In genomic region chr1:91128849-91129248, GRCm38 (mm10) we compare ENCODE assay signal across 23 mouse cellular contexts. TPM values are rescaled to one million over a fixed set of nuclear protein-coding genes. Genes with fewer than 3 reads are reported as not detected.
A peak's percentile ranks its signal among the peaks of the same experiment; 100 is the strongest.
DNase-seq lines count a peak whose midpoint lies in the region; ATAC-seq and TF ChIP-seq lines count a peak whose summit lies in the region.
"Had no signal": no experiment of that assay in that cellular context is flagged by ENCODE, and none has a peak within 500 bp of the region (broad histone marks: within the 10 kb centered on the region; RNA-seq: fewer than 3 reads in every experiment).

No protein-coding gene starts in this region.

- TF ChIP-seq POLR2A in liver, adult 2 months (IDR thresholded peaks at IDR 0.05; ENCODE audit: extremely low read depth, insufficient read depth, low read length): no peak
- no peak for TF ChIP-seq POLR2A in testis, adult 2 months (IDR thresholded peaks at IDR 0.05; ENCODE audit: control insufficient read depth, low read depth, low read length)

- no peaks in the 10 kb centered on the region for H3K79me2 ChIP-seq in liver, adult 2 months (ENCODE audit: control insufficient read depth, insufficient read depth, low read length)

- DNase-seq in heart, adult 11 months: peak; percentile 39
- DNase-seq in heart, postnatal 10 days: no peak
- no peak for DNase-seq in liver, adult 2 months (ENCODE audit: extremely low read depth, low read depth, low spot score)
- no peak for DNase-seq in testis, postnatal 10 days (ENCODE audit: low spot score)
- DNase-seq in stomach, postnatal 0 days (ENCODE audit: low spot score): no peak
- no peak for DNase-seq in right cerebral cortex, adult 2 months (ENCODE audit: low spot score in 2 of 2)
- DNase-seq: adrenal gland, adult 2 months; cerebellum, adult 9-11 months; forebrain, postnatal 0 days; heart, adult 18-20 months; kidney, adult 18-20 months; kidney, postnatal 36 days; right cerebral cortex, postnatal 14 days had no signal

- no peaks in the 10 kb centered on the region for H3K4me1 ChIP-seq in liver, adult 2 months (ENCODE audit: control insufficient read depth, insufficient read depth, low read length)
- H3K4me1 ChIP-seq in liver, embryonic 12.5 days: no peaks in the 10 kb centered on the region
- no peaks in the 10 kb centered on the region for H3K4me1 ChIP-seq in testis, adult 2 months (ENCODE audit: control insufficient read depth, insufficient read depth, low read length)
- H3K4me1 ChIP-seq in stomach, postnatal 0 days (replicated peaks; ENCODE audit: control insufficient read depth, insufficient read depth): no peaks in the 10 kb centered on the region
- H3K4me1 ChIP-seq: embryonic facial prominence, embryonic 12.5 days; limb, embryonic 12.5 days; lung, embryonic 15.5 days; midbrain, embryonic 12.5 days; stomach, embryonic 15.5 days had no signal

- no peak overlapping the region for H3K27ac ChIP-seq in liver, adult 2 months (replicated peaks; ENCODE audit: insufficient read depth, low read depth, low read length)
- H3K27ac ChIP-seq in liver, embryonic 12.5 days: no peak overlapping the region
- H3K27ac ChIP-seq in testis, adult 2 months (ENCODE audit: control insufficient read depth, insufficient read depth, low read depth, low read length): no peak overlapping the region
- no peak overlapping the region for H3K27ac ChIP-seq in stomach, postnatal 0 days (replicated peaks)
- H3K27ac ChIP-seq: embryonic facial prominence, embryonic 12.5 days; limb, embryonic 12.5 days; lung, embryonic 15.5 days; midbrain, embryonic 12.5 days; stomach, embryonic 15.5 days had no signal

- no peaks in the 10 kb centered on the region for H3K27me3 ChIP-seq in liver, adult 2 months (ENCODE audit: control insufficient read depth, insufficient read depth, low read length)
- no peaks in the 10 kb centered on the region for H3K27me3 ChIP-seq in liver, embryonic 12.5 days (replicated peaks)
- H3K27me3 ChIP-seq in testis, adult 2 months (ENCODE audit: control insufficient read depth, insufficient read depth, low read length): no peaks in the 10 kb centered on the region
- no peaks in the 10 kb centered on the region for H3K27me3 ChIP-seq in stomach, postnatal 0 days (ENCODE audit: control insufficient read depth, insufficient read depth, low read length)
- H3K27me3 ChIP-seq: embryonic facial prominence, embryonic 12.5 days; limb, embryonic 12.5 days; lung, embryonic 15.5 days; midbrain, embryonic 12.5 days; stomach, embryonic 15.5 days had no signal

- peak; percentile 24; the same call in 1 of the 2 replicates for TF ChIP-seq CTCF in liver, adult 2 months (IDR thresholded peaks at IDR 0.05; ENCODE audit: low read depth, low read length)
- peak; percentile 82; the same call in 1 of the 2 replicates for TF ChIP-seq CTCF in testis, adult 2 months (IDR thresholded peaks at IDR 0.05; ENCODE audit: control insufficient read depth, insufficient read depth, insufficient replicate concordance, low read depth, low read length)
- TF ChIP-seq CTCF in stomach, postnatal 0 days (IDR thresholded peaks at IDR 0.05; ENCODE audit: low read depth): peak; percentile 44

- WGBS in liver, adult 2 months: 91% methylated on average over 4 of the region's 4 CpGs
- WGBS in liver, embryonic 12.5 days (ENCODE audit: insufficient replicate concordance): 81% methylated on average over 4 of the region's 4 CpGs
- 89% methylated on average over 4 of the region's 4 CpGs for WGBS in stomach, postnatal 0 days

- peaks cover 38% of the 10 kb centered on the region for H3K36me3 ChIP-seq in liver, adult 2 months (ENCODE audit: control insufficient read depth, insufficient read depth, low read length)
- peaks cover 54% of the 10 kb centered on the region for H3K36me3 ChIP-seq in liver, embryonic 12.5 days
- H3K36me3 ChIP-seq in testis, adult 2 months (ENCODE audit: control insufficient read depth, insufficient read depth, low read length): no peaks in the 10 kb centered on the region
- peaks cover 16% of the 10 kb centered on the region for H3K36me3 ChIP-seq in stomach, postnatal 0 days (ENCODE audit: control insufficient read depth, insufficient read depth, low read length)

- no peak overlapping the region for H3K9ac ChIP-seq in liver, adult 2 months (ENCODE audit: low read depth, low read length)
- H3K9ac ChIP-seq in liver, embryonic 12.5 days: no peak overlapping the region
- no peak overlapping the region for H3K9ac ChIP-seq in stomach, postnatal 0 days (ENCODE audit: low read length)
- H3K9ac ChIP-seq: embryonic facial prominence, embryonic 12.5 days; forebrain, postnatal 0 days; limb, embryonic 12.5 days; lung, embryonic 15.5 days; midbrain, embryonic 12.5 days; stomach, embryonic 15.5 days had no signal

- H3K4me3 ChIP-seq in liver, adult 2 months (ENCODE audit: insufficient read depth, low read depth, low read length): no peak overlapping the region
- H3K4me3 ChIP-seq in liver, embryonic 12.5 days: no peak overlapping the region
- no peak overlapping the region for H3K4me3 ChIP-seq in testis, adult 2 months (ENCODE audit: control insufficient read depth, low read depth, low read length)
- no peak overlapping the region for H3K4me3 ChIP-seq in stomach, postnatal 0 days (ENCODE audit: low read depth, low read length)
- H3K4me3 ChIP-seq: embryonic facial prominence, embryonic 12.5 days; limb, embryonic 12.5 days; lung, embryonic 15.5 days; midbrain, embryonic 12.5 days; stomach, embryonic 15.5 days had no signal

- no peak overlapping the region for H3K4me2 ChIP-seq in liver, embryonic 12.5 days
- H3K4me2 ChIP-seq in stomach, postnatal 0 days (replicated peaks; ENCODE audit: low read depth): no peak overlapping the region
- H3K4me2 ChIP-seq: embryonic facial prominence, embryonic 12.5 days; limb, embryonic 12.5 days; lung, embryonic 15.5 days; midbrain, embryonic 12.5 days; stomach, embryonic 15.5 days had no signal

- intact Hi-C loops in heart, postnatal 10 days (cut with DNase I): no loop called here

- no peak for ATAC-seq in liver, embryonic 12.5 days
- ATAC-seq in stomach, postnatal 0 days (ENCODE audit: low FRiP score, low TSS enrichment): no peak
- ATAC-seq: forebrain, postnatal 0 days; hindbrain, embryonic 16.5 days had no signal

- no peak for TF ChIP-seq EP300 in stomach, postnatal 0 days (optimal IDR thresholded peaks at IDR 0.05)

- peaks cover 8% of the 10 kb centered on the region; the same call in 1 of the 2 replicates for H3K9me3 ChIP-seq in liver, embryonic 12.5 days (replicated peaks)
- no peaks in the 10 kb centered on the region for H3K9me3 ChIP-seq in stomach, postnatal 0 days (ENCODE audit: control insufficient read depth, low read length)
- H3K9me3 ChIP-seq: embryonic facial prominence, embryonic 12.5 days; lung, embryonic 15.5 days; midbrain, embryonic 12.5 days; stomach, embryonic 15.5 days had no signal

RNA-seq across cellular contexts. Expression of gene Rbm44, which starts 16.0 kb away (rescaled TPM):
- total RNA-seq in heart, postnatal 10 days (2021): under 1 TPM; 0.45 to 0.50 TPM
- total RNA-seq in liver, adult 2 months (2014; rRNA removed): 0.07 and 0.09 TPM in 2 replicates
- polyA plus RNA-seq in liver, adult 2 months (2012; rRNA removed): not detected in 2 replicates
- polyA plus RNA-seq in liver, embryonic 12.5 days (2016; fragmentation: Nextera tagmentation; extraction: Ambion mirVana): 1.1 and 1.5 TPM in 2 replicates
- polyA plus RNA-seq in testis, adult 2 months (2012; rRNA removed): 11.7 and 14.4 TPM in 2 replicates
- polyA plus RNA-seq in stomach, postnatal 0 days (2015; fragmentation: Nextera tagmentation; extraction: Ambion mirVana): 0.15 and 0.24 TPM in 2 replicates
- total RNA-seq: adrenal gland, adult 2 months; gastrocnemius, adult 18-20 months; heart, adult 18-20 months; layer of hippocampus, postnatal 10 days had no signal
- polyA plus RNA-seq: adrenal gland, adult 2 months had no signal

RNA-seq across cellular contexts. Expression of gene Ramp1, which starts 50.8 kb away (rescaled TPM):
- total RNA-seq in heart, postnatal 10 days (2021): 10 to 100 TPM; 20.0 to 20.2 TPM
- total RNA-seq in liver, adult 2 months (2014; rRNA removed): 3.6 and 4.6 TPM in 2 replicates
- polyA plus RNA-seq in liver, adult 2 months (2012; rRNA removed): 6.3 and 6.6 TPM in 2 replicates
- 4.0 and 4.4 TPM in 2 replicates for polyA plus RNA-seq in liver, embryonic 12.5 days (2016; fragmentation: Nextera tagmentation; extraction: Ambion mirVana)
- polyA plus RNA-seq in testis, adult 2 months (2012; rRNA removed): 2.1 and 12.8 TPM in 2 replicates
- 10.5 and 11.5 TPM in 2 replicates for polyA plus RNA-seq in stomach, postnatal 0 days (2015; fragmentation: Nextera tagmentation; extraction: Ambion mirVana)

Comparison
In these comparisons a context has a peak if more than half of its experiments do, and no peak if none do; other contexts are left out.
1. CTCF ChIP-seq: peak in every context shown above with its lines; median percentile 82 in testis, adult 2 months; 44 in stomach, postnatal 0 days; 24 in liver, adult 2 months.